8 mouse cellular contexts compared by ENCODE assay signal in genomic region chr1:82432919-82433648, GRCm38 (mm10).
A peak's percentile ranks its signal among the peaks of the same experiment; 100 is the strongest.
DNase-seq lines count a peak whose midpoint lies in the region; ATAC-seq lines count a peak whose summit lies in the region.

No protein-coding gene starts in this region.

- H3K4me3 ChIP-seq in intestine, embryonic 14.5 days (ENCODE audit: low read depth, low read length) = no peak overlapping the region
- no peak overlapping the region for H3K4me3 ChIP-seq in midbrain, embryonic 12.5 days
- H3K4me3 ChIP-seq in stomach, embryonic 14.5 days (ENCODE audit: low read depth, low read length) = no peak overlapping the region

- ATAC-seq in intestine, embryonic 14.5 days (replicated peaks; ENCODE audit: low FRiP score, low TSS enrichment, low read depth) = no peak
- ATAC-seq in midbrain, embryonic 12.5 days (ENCODE audit: low FRiP score, low read depth) = peak; percentile 73
- peak; percentile 42; the same call in 1 of the 2 replicates for ATAC-seq in stomach, embryonic 14.5 days (ENCODE audit: insufficient number of reproducible peaks, insufficient read depth, low FRiP score, low read depth)

- no peaks in the 10 kb centered on the region for H3K4me1 ChIP-seq in intestine, embryonic 14.5 days (replicated peaks; ENCODE audit: control insufficient read depth, insufficient read depth, low read length)
- no peaks in the 10 kb centered on the region; the same call in 1 of the 2 replicates for H3K4me1 ChIP-seq in midbrain, embryonic 12.5 days
- H3K4me1 ChIP-seq in stomach, embryonic 14.5 days (ENCODE audit: control insufficient read depth, insufficient read depth, low read length) = no peaks in the 10 kb centered on the region

- no peak overlapping the region for H3K27ac ChIP-seq in intestine, embryonic 14.5 days (ENCODE audit: low read depth)
- H3K27ac ChIP-seq in midbrain, embryonic 12.5 days (replicated peaks) = no peak overlapping the region
- no peak overlapping the region for H3K27ac ChIP-seq in stomach, embryonic 14.5 days (ENCODE audit: low read length)

- 52% methylated on average over 15 of the region's 15 CpGs for WGBS in intestine, embryonic 14.5 days
- 68% methylated on average over 15 of the region's 15 CpGs for WGBS in midbrain, embryonic 12.5 days
- 54% methylated on average over 15 of the region's 15 CpGs for WGBS in stomach, embryonic 14.5 days

- no peaks in the 10 kb centered on the region for H3K9me3 ChIP-seq in intestine, embryonic 14.5 days (ENCODE audit: control insufficient read depth, low read length)
- no peaks in the 10 kb centered on the region for H3K9me3 ChIP-seq in midbrain, embryonic 12.5 days
- no peaks in the 10 kb centered on the region for H3K9me3 ChIP-seq in stomach, embryonic 14.5 days (ENCODE audit: control insufficient read depth, low read depth, low read length)

- H3K27me3 ChIP-seq in intestine, embryonic 14.5 days (replicated peaks; ENCODE audit: control insufficient read depth, insufficient read depth, low read length) = no peaks in the 10 kb centered on the region
- no peaks in the 10 kb centered on the region for H3K27me3 ChIP-seq in midbrain, embryonic 12.5 days
- H3K27me3 ChIP-seq in stomach, embryonic 14.5 days (ENCODE audit: control insufficient read depth, insufficient read depth, low read length) = no peaks in the 10 kb centered on the region

- DNase-seq in ZHBTc4 (ENCODE audit: low read depth, low spot score) = peak; percentile 60
- DNase-seq in cerebellum, adult 8-10 months = peak; percentile 64
- DNase-seq in forelimb bud, embryonic 11.5 days (ENCODE audit: low read depth, low spot score) = peak; percentile 76
- peak; percentile 77 for DNase-seq in intestine, embryonic 14.5 days (ENCODE audit: low spot score)
- DNase-seq in left cerebral cortex, adult 8-10 months (ENCODE audit: low spot score in 2 of 2) = peak; percentile 55 to 60
- DNase-seq in spleen, postnatal 36 days (ENCODE audit: low spot score in 2 of 2) = no peak

- H3K36me3 ChIP-seq in intestine, embryonic 14.5 days (ENCODE audit: control insufficient read depth, insufficient read depth, low read length) = no peaks in the 10 kb centered on the region
- H3K36me3 ChIP-seq in midbrain, embryonic 12.5 days = no peaks in the 10 kb centered on the region
- H3K36me3 ChIP-seq in stomach, embryonic 14.5 days (ENCODE audit: control insufficient read depth, insufficient read depth, low read length) = no peaks in the 10 kb centered on the region

- H3K9ac ChIP-seq in intestine, embryonic 14.5 days (ENCODE audit: low read length) = no peak overlapping the region
- no peak overlapping the region for H3K9ac ChIP-seq in midbrain, embryonic 12.5 days (replicated peaks)
- no peak overlapping the region for H3K9ac ChIP-seq in stomach, embryonic 14.5 days (replicated peaks; ENCODE audit: low read depth, low read length)

- H3K4me2 ChIP-seq in intestine, embryonic 14.5 days (ENCODE audit: low read length) = no peak overlapping the region
- no peak overlapping the region for H3K4me2 ChIP-seq in midbrain, embryonic 12.5 days (replicated peaks)
- H3K4me2 ChIP-seq in stomach, embryonic 14.5 days (replicated peaks; ENCODE audit: low read depth, low read length) = no peak overlapping the region

Comparison
In these comparisons a context has a peak if more than half of its experiments do, and no peak if none do; other contexts are left out.
1. DNase-seq: peak in ZHBTc4 (single experiment), cerebellum, adult 8-10 months (single experiment), forelimb bud, embryonic 11.5 days (single experiment), intestine, embryonic 14.5 days (single experiment) and left cerebral cortex, adult 8-10 months (2 of 2); none in spleen, postnatal 36 days (0 of 2).